ENCODE assay signal across 8 mouse cellular contexts in genomic region chr7:4684203-4684602, GRCm38 (mm10). TPM values are rescaled to one million over a fixed set of nuclear protein-coding genes. Genes with fewer than 3 reads are reported as not detected.
A peak's percentile ranks its signal among the peaks of the same experiment; 100 is the strongest.
DNase-seq lines count a peak whose midpoint lies in the region; ATAC-seq and TF ChIP-seq lines count a peak whose summit lies in the region.

No protein-coding gene starts in this region.

- H3K4me1 ChIP-seq in lung, adult 2 months (ENCODE audit: control insufficient read depth, insufficient read depth, low read length): no peaks in the 10 kb centered on the region
- H3K4me1 ChIP-seq in embryonic facial prominence, embryonic 15.5 days: peaks cover 9% of the 10 kb centered on the region
- peaks cover 7% of the 10 kb centered on the region; the same call in 1 of the 2 replicates for H3K4me1 ChIP-seq in intestine, embryonic 15.5 days (replicated peaks)
- peaks cover 13% of the 10 kb centered on the region for H3K4me1 ChIP-seq in neural tube, embryonic 13.5 days (replicated peaks)

- H3K27me3 ChIP-seq in embryonic facial prominence, embryonic 15.5 days: no peaks in the 10 kb centered on the region
- no peaks in the 10 kb centered on the region for H3K27me3 ChIP-seq in intestine, embryonic 15.5 days (replicated peaks)
- no peaks in the 10 kb centered on the region for H3K27me3 ChIP-seq in neural tube, embryonic 13.5 days

- H3K36me3 ChIP-seq in embryonic facial prominence, embryonic 15.5 days: peaks cover 19% of the 10 kb centered on the region
- peaks cover 6% of the 10 kb centered on the region; the same call in 1 of the 2 replicates for H3K36me3 ChIP-seq in intestine, embryonic 15.5 days
- H3K36me3 ChIP-seq in neural tube, embryonic 13.5 days: peaks cover 25% of the 10 kb centered on the region

- peak overlapping the region; percentile 73 for H3K4me3 ChIP-seq in lung, adult 2 months (replicated peaks; ENCODE audit: extremely low read depth, low read depth, low read length)
- peak overlapping the region; percentile 84 for H3K4me3 ChIP-seq in embryonic facial prominence, embryonic 15.5 days (replicated peaks)
- H3K4me3 ChIP-seq in intestine, embryonic 15.5 days (replicated peaks): peak overlapping the region; percentile 73
- peak overlapping the region; percentile 69 for H3K4me3 ChIP-seq in neural tube, embryonic 13.5 days

- ATAC-seq in embryonic facial prominence, embryonic 15.5 days (ENCODE audit: insufficient number of reproducible peaks, low FRiP score, low TSS enrichment, low read depth): no peak
- no peak for ATAC-seq in intestine, embryonic 15.5 days
- ATAC-seq in neural tube, embryonic 13.5 days (ENCODE audit: low read depth): no peak

- H3K4me2 ChIP-seq in embryonic facial prominence, embryonic 15.5 days (replicated peaks): peak overlapping the region; percentile 93
- H3K4me2 ChIP-seq in intestine, embryonic 15.5 days (replicated peaks): peak overlapping the region; percentile 88
- peak overlapping the region; percentile 78 for H3K4me2 ChIP-seq in neural tube, embryonic 13.5 days

- H3K9me3 ChIP-seq in embryonic facial prominence, embryonic 15.5 days (replicated peaks): no peaks in the 10 kb centered on the region
- H3K9me3 ChIP-seq in intestine, embryonic 15.5 days: no peaks in the 10 kb centered on the region
- no peaks in the 10 kb centered on the region for H3K9me3 ChIP-seq in neural tube, embryonic 13.5 days

- DNase-seq in lung, adult 2 months: no peak
- no peak for DNase-seq in lung, postnatal 4 days
- no peak for DNase-seq in layer of hippocampus, adult 18-20 months (ENCODE audit: low spot score in 2 of 2)
- DNase-seq in urinary bladder, postnatal 25 days (ENCODE audit: low spot score): no peak
- no peak for DNase-seq in spleen, adult 18-20 months

- H3K9ac ChIP-seq in embryonic facial prominence, embryonic 15.5 days: peak overlapping the region; percentile 31; the same call in 1 of the 2 replicates
- peak overlapping the region; percentile 61 for H3K9ac ChIP-seq in intestine, embryonic 15.5 days
- H3K9ac ChIP-seq in neural tube, embryonic 13.5 days: peak overlapping the region; percentile 67

- H3K27ac ChIP-seq in embryonic facial prominence, embryonic 15.5 days (replicated peaks): peak overlapping the region; percentile 65; the same call in 1 of the 2 replicates
- peak overlapping the region; percentile 67; the same call in 1 of the 2 replicates for H3K27ac ChIP-seq in intestine, embryonic 15.5 days
- peak overlapping the region; percentile 72; the same call in 1 of the 2 replicates for H3K27ac ChIP-seq in neural tube, embryonic 13.5 days (replicated peaks)

- TF ChIP-seq CTCF in lung, adult 2 months (IDR thresholded peaks at IDR 0.05; ENCODE audit: insufficient read depth, low read length): no peak

- under 1% methylated on average over 13 of the region's 13 CpGs for WGBS in lung, adult 2 months
- 2% methylated on average over 13 of the region's 13 CpGs for WGBS in embryonic facial prominence, embryonic 15.5 days
- 3% methylated on average over 13 of the region's 13 CpGs for WGBS in intestine, embryonic 15.5 days
- 1% methylated on average over 13 of the region's 13 CpGs for WGBS in neural tube, embryonic 13.5 days

- no peak for TF ChIP-seq POLR2A in lung, adult 2 months (IDR thresholded peaks at IDR 0.05; ENCODE audit: borderline replicate concordance, extremely low read depth, low read depth, low read length)

RNA-seq across cellular contexts. Expression of gene Hspbp1, which starts 0.7 kb away (rescaled TPM):
- 38.8 and 39.6 TPM in 2 replicates for polyA plus RNA-seq in lung, adult 2 months (2012; rRNA removed)
- polyA plus RNA-seq in embryonic facial prominence, embryonic 15.5 days (2015; fragmentation: Nextera tagmentation; extraction: Ambion mirVana): 80.6 and 87.7 TPM in 2 replicates
- 92.4 and 98.2 TPM in 2 replicates for polyA plus RNA-seq in intestine, embryonic 15.5 days (2015; fragmentation: Nextera tagmentation; extraction: Ambion mirVana)
- 121 and 136 TPM in 2 replicates for polyA plus RNA-seq in neural tube, embryonic 13.5 days (2015; fragmentation: Nextera tagmentation; extraction: Ambion mirVana)
- total RNA-seq in layer of hippocampus, adult 18-20 months (2021): 10 to 100 TPM; 82.7 to 92.4 TPM

RNA-seq across cellular contexts. Expression of gene Brsk1, which starts 6.2 kb away (rescaled TPM):
- 4.1 and 4.9 TPM in 2 replicates for polyA plus RNA-seq in lung, adult 2 months (2012; rRNA removed)
- polyA plus RNA-seq in embryonic facial prominence, embryonic 15.5 days (2015; fragmentation: Nextera tagmentation; extraction: Ambion mirVana): 1.5 and 2.1 TPM in 2 replicates
- polyA plus RNA-seq in intestine, embryonic 15.5 days (2015; fragmentation: Nextera tagmentation; extraction: Ambion mirVana): 0.63 and 1.1 TPM in 2 replicates
- 5.9 and 6.2 TPM in 2 replicates for polyA plus RNA-seq in neural tube, embryonic 13.5 days (2015; fragmentation: Nextera tagmentation; extraction: Ambion mirVana)
- 100 to 1,000 TPM; 368 to 369 TPM for total RNA-seq in layer of hippocampus, adult 18-20 months (2021)

RNA-seq across cellular contexts. Expression of gene Ppp6r1, which starts 25.4 kb away (rescaled TPM):
- 99.0 and 112 TPM in 2 replicates for polyA plus RNA-seq in lung, adult 2 months (2012; rRNA removed)
- polyA plus RNA-seq in embryonic facial prominence, embryonic 15.5 days (2015; fragmentation: Nextera tagmentation; extraction: Ambion mirVana): 9.8 and 10.3 TPM in 2 replicates
- 8.1 and 9.0 TPM in 2 replicates for polyA plus RNA-seq in intestine, embryonic 15.5 days (2015; fragmentation: Nextera tagmentation; extraction: Ambion mirVana)
- polyA plus RNA-seq in neural tube, embryonic 13.5 days (2015; fragmentation: Nextera tagmentation; extraction: Ambion mirVana): 10.3 TPM in 2 replicates
- 100 to 1,000 TPM; 127 TPM for total RNA-seq in layer of hippocampus, adult 18-20 months (2021)

RNA-seq across cellular contexts. Expression of gene Tmem150b, which starts 40.8 kb away (rescaled TPM):
- 3.2 and 3.8 TPM in 2 replicates for polyA plus RNA-seq in lung, adult 2 months (2012; rRNA removed)
- 0.13 and 0.20 TPM in 2 replicates for polyA plus RNA-seq in embryonic facial prominence, embryonic 15.5 days (2015; fragmentation: Nextera tagmentation; extraction: Ambion mirVana)
- 2.2 and 3.6 TPM in 2 replicates for polyA plus RNA-seq in intestine, embryonic 15.5 days (2015; fragmentation: Nextera tagmentation; extraction: Ambion mirVana)
- 0.32 TPM in 1 of 2 replicates, not detected in the other for polyA plus RNA-seq in neural tube, embryonic 13.5 days (2015; fragmentation: Nextera tagmentation; extraction: Ambion mirVana)
- under 1 TPM; 0.10 to 0.15 TPM for total RNA-seq in layer of hippocampus, adult 18-20 months (2021)

RNA-seq across cellular contexts. Expression of gene Tmem86b, which starts 53.0 kb away (rescaled TPM):
- polyA plus RNA-seq in lung, adult 2 months (2012; rRNA removed): 10.1 and 14.6 TPM in 2 replicates
- polyA plus RNA-seq in embryonic facial prominence, embryonic 15.5 days (2015; fragmentation: Nextera tagmentation; extraction: Ambion mirVana): 1.0 and 1.3 TPM in 2 replicates
- 9.1 and 11.7 TPM in 2 replicates for polyA plus RNA-seq in intestine, embryonic 15.5 days (2015; fragmentation: Nextera tagmentation; extraction: Ambion mirVana)
- polyA plus RNA-seq in neural tube, embryonic 13.5 days (2015; fragmentation: Nextera tagmentation; extraction: Ambion mirVana): 2.4 and 3.5 TPM in 2 replicates
- 10 to 100 TPM; 15.1 to 15.9 TPM for total RNA-seq in layer of hippocampus, adult 18-20 months (2021)
